Mouse (Mus musculus): ENCODE data around the gene Gna11.

DNA sequence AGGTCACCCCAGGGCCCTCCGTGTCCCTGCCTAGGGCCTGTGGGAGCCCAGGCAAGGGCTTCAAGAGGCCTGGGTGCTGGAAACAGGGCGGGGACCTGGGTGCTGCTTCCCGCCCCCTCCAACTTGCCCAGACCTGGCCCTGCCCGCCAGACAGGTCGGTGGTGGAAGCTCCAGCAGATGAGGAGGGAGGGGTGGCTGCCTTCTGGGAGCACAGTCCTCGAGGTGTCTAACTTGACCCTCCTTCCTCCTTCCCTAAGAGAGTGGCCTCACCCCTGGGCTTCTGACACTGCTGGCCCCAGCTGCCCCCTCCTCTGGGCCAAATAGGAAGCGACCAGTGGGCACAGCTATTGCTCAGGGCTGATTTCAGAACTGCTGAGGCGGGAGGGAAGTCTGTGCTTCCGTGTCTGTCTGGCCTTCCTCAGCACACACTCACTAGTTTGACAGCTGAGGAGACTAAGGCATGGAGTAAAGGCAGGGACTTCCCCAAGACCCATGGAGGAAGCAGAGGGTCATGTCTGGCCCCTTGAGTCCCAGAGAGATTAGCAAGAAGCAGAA is 20.9 kb downstream of the Gna11 start, which contains the start of gene Gna15:
- TF ChIP-seq POLR2A (IDR thresholded peaks at IDR 0.05; ENCODE audit: low read depth, low read length) (no peak), CTCF (conservative IDR thresholded peaks at IDR 0.05; ENCODE audit: insufficient read depth, insufficient read length, low read depth, low read length) (no peak)
